Mouse (Mus musculus) small intestine, adult 2 months (tissue): ENCODE data around the gene H1foo.

ENCODE experiments used
- CTCF ChIP-seq: fragments of 200-500 bp; IDR thresholded peaks from 2 replicates; pipeline ENCODE4 v1.5.1; 2012; ENCODE audit warnings: low read depth, mild to moderate bottlenecking, control low read depth, inconsistent platforms, low read length, moderate library complexity, mixed read lengths; ENCODE audit not compliant: insufficient replicate concordance, insufficient read length; ENCODE audit errors: extremely low read depth
- POLR2A ChIP-seq: fragments of 200-500 bp; IDR thresholded peaks from 2 replicates; pipeline ENCODE4 v1.6.1; 2012; ENCODE audit warnings: low read depth, mild to moderate bottlenecking, control low read depth, inconsistent platforms, low read length, moderate library complexity

GRCm38 (mm10) chr6:115932391-115932790, 12.3 kb upstream of the H1foo start:
- TF ChIP-seq CTCF (no peak), POLR2A (no peak)
